Mouse (Mus musculus): ENCODE data around the gene Dlgap1.
"Not testable (repeated sequence)": the region's sequence is repeated elsewhere in the genome, so short reads cannot be mapped to it uniquely, and the experiment has no call there.

The Dlgap1 gene

DNA sequence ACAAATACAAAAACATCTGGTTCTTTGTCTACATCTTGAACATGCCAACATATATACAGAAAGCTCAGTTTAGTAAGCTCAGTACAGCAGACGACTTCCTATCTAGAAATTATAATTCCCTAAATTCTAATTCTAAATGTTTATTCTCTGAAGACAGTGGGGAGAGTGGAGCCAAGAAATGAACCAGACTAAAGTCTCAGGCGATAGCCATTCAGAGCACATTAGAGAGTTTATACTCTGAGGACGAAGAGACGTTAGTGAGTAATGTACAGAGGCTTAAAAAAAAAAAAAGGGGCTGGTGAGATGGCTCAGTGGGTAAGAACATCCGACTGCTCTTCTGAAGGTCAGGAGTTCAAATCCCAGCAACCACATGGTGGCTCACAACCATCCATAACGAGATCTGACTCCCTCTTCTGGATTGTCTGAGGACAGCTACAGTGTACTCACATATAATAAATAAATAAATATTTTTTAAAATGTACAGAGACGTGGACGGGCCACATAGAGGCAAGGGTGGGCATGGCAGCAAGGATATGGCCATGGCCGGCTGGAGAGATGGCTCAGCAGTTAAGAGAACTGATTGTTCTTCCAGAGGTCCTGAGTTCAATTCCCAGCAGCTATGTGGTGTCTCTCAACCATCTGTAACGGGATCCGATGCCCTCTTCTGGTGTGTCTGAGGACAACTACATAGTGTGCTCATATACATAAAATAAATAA is 858.7 kb downstream of the Dlgap1 start:
- DNase-seq: not testable (repeated sequence)

DNA sequence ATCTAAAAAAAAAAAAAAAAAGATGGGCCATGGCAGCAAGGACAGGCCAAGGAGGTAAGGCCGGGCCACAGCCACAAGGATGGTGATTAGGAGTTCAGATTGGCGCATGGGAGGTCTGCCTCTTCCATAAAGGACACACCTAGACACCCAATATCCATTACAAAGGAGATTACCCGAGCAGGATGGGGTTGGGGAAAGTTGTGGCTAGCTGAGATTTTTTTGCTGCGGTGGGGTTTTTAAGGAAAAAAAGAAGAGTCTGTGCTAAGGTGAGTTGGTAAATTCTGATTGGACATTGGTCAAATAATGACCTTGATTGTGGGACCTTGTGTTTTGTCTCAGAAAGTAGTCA is 859.3 kb downstream of the Dlgap1 start:
- no peak for DNase-seq

DNA sequence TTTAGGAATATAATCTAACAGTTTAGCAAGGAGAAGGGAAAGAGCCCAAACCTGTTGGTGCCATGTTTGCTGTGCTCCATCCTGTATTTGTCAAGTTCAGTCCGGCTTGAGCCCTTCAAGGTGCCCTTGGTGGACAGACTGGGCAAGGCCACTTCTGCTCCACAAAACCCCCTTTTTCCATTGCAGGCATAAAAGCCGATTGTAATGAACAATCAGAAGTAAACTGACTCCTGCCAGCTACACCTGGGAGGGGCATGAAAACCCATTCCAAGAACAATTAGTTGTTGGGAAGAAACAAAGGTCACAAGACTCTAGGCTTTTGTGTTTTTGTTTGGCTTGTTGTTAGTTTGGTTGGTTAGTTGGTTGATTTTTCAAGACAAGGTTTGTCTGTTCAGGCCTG is 859.7 kb downstream of the Dlgap1 start:
- no peak for DNase-seq

DNA sequence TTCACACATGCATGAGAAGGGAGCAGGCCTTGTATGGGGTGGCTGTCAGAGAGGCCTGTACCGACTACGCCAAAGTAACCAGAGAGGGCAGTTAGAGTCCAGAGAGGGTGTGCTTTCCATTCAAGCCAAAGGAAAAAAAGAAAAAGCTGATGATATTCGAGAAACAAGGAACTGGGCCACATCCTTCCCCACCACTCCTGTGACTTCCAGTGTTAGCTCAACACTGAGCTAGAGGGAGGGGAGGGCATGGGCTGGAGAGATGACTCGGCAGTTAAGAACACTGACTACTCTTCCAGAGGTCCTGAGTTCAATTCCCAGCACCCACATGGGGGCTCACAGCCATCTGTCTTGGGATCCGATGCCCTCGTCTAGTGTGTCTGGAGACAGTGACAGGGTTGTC is 860.3 kb downstream of the Dlgap1 start:
- no peak for DNase-seq

DNA sequence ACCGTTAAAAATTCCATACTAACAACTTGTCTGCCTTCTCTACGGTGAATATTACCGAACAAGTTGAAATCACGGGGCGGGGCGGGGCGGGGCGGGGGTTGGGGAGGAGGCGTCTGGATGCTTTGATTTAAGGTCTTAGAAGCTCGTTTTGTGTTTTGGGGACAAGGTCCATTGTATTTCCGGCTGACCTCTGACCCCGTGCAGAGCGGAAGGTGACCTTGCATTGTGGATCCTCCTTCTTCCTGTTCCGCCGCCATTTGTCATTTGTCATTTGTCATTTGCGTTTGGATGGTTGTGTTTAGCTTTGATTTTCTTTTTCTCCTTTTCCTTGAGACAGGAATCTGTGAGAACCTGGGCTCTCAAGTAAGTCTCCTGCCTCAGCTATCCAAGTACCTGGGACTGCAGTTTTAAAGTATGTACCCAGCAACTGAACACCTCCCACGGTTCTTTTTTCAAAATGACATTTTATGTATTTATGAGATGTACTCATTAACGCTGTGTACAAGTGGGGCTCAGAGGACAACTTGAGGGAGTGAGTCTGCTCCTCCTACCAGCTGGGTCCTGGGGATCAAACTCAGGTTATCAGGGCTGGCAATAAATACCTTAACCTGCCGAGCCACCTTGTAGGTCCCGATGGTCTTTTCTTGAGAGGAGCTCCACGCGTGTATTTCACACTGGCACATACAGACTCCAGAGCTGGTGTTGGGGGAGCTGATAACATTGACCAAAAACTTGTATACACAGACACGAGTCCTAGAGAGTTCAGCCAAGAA is 861.3 kb downstream of the Dlgap1 start:
- no peak for DNase-seq

DNA sequence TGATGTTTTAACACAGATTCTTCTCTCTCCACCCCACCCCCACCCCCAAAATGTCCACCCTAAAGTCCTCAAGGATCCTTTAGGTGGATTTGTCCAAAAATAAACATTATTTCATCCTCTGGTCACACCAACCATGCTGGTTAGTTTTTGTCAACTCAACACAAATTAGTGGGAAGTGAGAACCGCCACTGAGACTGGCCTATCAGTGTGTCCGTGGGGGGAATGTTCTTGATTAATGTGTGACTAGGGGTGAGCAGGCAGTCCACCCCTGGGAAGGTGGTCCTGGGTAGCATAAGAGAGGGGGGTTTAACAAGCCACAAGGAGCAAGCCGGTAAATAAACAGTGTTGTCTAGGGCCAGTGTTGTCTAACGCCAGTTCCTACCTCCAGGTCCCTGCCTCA is 862.7 kb downstream of the Dlgap1 start:
- no peak for DNase-seq

DNA sequence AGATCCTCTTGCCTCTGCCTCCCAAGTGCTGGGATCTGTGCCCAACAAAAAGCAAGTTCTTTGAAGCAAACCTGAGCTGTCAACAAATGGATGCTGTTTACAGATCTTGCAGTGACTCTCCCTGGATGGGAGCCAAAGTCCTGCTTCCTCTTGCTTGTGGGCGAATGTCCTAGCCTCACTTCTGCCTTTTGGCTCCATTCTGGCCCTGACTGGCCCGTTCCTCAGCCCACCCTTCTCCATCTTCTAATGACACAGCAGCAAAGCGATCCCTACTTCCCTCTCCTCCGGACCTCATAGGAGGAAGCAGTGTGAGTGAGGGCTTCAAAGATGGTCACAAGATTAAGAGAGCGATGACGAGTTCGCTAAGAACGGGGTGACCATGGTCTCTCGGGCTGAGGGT is 863.7 kb downstream of the Dlgap1 start:
- peak in 1 of 2 experiments; percentile 49 for DNase-seq

DNA sequence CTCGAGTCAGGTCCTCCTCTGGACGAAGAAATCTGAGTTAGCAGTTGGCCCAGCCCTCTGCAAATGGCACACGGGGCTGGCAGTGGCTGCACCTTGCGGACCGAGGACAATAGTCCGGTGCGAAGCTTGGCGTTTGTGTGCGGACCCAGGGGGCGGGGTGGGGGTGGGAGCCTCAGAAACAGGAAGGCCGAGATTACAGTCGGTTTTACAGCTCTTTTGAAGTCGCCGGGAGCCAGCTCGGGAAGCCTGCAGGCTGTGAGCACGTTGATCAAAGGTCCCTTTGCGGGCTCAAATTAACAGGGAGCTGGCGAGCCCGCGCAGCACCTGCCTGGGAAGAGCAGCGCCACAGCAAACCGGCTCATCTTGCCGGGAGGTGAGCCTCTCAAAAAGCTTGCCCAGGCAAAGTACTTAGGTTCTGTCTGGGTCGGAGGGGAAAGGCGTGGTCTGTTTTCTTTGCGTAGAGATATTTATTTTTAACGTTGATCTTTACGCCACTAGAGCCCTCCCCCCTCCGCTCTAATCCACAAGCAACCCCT is 865.6 kb downstream of the Dlgap1 start:
- peak; percentile 49 to 67 for DNase-seq

DNA sequence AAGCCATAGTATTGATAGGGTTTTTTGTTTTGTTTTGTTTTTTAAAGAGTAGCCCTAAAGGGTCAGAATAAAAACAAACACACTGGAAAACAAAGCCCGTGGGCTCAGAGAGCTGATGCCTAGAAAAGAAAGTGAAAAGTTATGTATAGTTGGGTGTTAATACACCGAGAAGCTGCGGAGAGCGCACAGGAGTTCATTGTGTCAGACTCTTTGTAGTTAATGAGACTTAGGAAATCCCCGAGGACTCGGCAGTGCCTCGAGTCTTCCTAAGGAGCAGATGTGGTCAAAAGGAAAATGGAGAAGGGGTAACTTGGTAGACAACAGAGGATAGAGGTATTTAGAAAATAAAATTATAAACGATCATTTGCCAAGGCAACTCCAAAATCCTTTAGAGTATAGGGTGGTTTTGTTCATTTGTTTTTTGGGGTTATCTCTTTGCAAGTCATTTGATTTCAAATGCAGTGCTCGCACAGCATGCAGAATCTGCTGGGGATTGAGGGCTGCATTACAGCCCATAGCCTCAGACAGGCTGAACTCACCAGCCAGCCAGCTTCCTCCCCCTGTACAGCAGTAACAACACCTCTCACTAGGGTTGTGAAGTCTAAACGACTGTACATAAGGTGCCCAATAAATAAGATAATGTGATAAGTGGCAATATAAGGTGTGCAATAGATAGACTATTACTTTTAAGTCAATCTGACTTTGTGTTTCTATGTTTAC is 866.4 kb downstream of the Dlgap1 start:
- DNase-seq: no peak

DNA sequence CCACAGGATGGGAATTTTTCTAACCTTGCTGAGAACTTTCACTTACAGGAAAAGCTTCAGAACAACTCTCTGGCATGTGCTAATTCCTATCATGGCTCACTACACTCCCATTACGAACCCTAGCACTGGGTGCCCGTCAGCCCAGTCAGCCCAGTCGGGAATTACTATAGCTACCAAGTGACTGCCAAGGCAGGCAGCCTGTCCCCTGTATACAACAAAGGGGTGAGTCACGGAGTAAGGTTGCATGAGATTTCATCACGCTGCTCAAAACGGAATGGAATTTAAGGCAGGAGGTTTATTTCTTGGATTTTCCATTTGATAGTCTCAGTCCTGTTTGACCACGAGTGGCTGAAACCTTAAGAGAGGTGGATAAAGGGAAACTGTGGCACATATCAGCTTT is 867.9 kb downstream of the Dlgap1 start:
- peak in 1 of 2 experiments; percentile 46 for DNase-seq

DNA sequence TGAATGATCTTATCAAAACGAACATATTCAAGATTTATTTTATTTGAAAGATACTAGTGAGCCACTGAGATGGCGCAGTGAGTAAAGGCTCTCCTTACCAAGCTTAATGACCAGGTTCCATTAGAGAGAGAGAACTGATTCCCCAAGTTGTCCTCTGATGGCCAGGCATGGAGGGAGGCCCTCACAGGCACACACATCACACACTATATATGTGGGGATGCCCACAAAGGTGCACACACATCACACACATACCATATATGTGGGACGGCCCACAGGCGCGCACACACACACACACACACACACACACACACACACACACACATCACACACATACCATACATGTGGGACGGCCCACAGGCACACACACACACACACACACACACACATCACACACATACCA is 868.6 kb downstream of the Dlgap1 start:
- DNase-seq: not testable (repeated sequence)

DNA sequence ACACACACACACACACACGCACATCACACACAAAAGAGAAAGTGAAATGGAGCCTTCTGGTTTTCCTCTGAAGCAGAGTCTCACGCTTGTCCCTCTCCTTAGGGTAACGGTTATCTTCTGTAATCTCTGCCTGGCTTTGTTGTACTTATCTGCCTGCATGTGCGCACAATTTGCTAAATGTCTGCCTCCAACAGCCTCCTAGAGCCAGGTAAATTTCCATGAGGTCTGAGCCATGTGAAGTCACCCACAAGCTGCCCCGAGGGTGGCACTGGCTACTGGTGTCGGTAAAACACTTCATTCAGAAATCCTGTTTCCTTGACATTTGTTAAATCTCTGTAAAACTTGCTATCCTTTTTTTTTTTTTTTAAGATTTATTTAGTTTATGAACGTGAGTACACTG is 869.2 kb downstream of the Dlgap1 start:
- no peak for DNase-seq

DNA sequence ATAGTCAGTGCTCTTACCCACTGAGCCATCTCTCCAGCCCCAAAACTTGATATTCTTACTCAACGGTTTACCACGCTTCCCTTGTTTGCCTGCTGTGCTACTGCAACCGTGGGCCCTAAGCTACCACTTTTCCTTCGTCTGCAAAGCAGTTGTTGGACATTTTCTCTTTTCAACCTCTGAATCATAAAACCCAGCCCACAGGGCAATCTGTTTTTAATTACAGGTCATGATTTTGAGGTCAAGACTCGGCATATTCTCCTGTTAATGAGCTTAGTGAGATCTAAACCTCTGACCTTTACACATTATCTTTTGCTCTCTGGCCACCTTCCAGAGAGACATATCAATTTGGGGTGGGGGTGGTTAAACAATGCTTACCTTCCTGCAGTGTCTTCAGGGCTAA is 869.7 kb downstream of the Dlgap1 start:
- DNase-seq: no peak

DNA sequence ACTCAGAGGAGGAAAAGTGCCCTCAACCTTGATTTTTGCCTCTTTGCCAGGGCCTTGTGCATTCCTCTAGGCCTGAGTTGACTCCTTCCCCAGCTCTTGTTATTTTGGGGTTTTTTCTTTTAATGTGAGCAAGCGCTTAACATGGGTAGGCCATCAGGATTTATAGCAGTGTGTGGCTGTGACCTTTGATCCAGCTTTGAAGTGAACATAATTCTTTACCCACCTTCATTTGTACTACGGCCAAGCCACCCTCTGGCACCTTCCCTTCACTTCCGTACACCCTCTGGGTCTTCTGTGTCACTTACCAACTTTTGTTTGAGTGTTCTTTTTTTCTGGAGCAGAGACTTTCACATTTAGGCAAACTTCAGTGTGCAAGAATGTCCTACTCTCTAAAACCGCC is 874.4 kb downstream of the Dlgap1 start:
- DNase-seq: no peak

DNA sequence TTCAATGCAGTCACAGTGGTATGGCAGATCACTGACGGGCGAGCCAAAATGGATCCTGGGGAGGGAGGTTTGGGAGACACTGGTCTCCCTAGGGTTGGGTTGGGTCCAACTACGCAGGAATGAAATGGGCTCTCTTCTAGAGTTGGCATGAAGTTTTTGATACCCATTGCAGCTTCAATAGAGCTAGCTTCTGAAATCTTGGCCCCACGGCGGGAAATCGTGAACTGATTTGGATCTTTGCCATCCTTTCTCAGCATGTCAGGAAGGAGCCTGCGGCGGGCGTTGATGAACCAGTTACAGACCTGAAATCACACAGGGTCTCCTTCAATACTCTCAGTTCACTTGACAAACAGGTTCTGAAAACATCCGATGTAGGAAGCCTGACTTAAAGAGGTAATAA is 876.1 kb downstream of the Dlgap1 start:
- peak; percentile 23 to 43 for DNase-seq

DNA sequence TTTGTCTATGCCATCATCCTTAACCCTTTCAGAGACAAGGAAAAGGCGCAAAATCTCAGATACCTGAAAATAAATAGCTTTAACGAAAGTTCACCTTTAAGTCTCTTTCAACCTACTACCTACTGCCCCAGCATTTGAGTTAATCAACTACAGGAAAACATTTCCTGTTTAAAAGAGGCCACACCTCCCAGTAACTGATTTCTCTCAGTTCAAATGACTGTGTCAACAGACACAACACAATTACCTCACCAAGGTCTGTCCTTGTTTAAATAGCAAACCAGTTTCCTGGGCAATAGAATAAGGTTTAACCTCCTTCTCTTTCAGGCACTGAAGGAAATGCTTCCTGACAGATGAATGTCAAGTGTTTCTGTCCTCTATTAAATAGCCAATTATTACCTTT is 876.7 kb downstream of the Dlgap1 start:
- DNase-seq: no peak

DNA sequence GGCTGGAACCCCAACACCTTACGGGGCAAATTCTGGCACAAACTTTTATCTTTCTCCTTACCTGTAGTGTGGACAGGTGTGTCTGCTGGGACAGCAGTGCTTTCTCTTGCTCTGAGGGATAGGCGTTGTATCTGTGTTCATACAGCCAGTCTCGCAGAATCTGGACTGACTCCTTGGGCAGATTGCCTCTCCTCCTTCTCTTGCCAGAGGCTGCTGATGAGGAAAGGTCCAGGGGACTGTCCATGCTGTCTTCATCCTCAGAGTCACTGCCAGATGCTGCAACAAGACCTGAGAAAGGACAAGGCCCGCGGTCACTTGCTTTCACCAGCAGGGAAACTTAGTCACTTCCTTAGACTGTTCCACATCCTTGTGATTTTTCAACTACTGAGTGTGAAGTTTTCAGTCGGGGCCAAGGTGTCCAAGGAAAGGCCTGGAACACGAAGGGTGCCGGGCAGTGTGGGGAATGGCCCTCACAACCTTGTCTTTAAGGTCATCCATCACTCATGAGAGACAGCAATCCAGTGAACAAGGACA is 877.3 kb downstream of the Dlgap1 start:
- no peak for DNase-seq

DNA sequence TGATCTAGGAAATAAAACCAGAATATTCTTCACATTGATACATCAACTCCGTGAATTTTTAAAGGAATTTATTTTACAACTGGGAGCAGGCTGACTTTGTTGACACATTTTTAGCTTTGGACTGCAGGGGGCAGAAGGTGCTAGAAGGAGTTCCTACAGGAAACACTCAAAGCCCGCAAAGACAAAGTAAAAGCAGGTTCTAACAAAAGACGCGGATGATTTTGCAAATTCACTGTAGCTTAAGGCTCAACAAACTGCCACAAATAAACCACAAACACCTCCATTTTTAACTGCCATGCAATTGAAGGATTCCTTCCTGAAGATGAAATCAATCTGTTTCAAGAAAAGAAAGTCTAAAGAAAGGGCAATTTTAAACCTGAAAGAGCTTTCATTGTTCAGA is 878.2 kb downstream of the Dlgap1 start:
- peak; percentile 62 to 74 for DNase-seq

DNA sequence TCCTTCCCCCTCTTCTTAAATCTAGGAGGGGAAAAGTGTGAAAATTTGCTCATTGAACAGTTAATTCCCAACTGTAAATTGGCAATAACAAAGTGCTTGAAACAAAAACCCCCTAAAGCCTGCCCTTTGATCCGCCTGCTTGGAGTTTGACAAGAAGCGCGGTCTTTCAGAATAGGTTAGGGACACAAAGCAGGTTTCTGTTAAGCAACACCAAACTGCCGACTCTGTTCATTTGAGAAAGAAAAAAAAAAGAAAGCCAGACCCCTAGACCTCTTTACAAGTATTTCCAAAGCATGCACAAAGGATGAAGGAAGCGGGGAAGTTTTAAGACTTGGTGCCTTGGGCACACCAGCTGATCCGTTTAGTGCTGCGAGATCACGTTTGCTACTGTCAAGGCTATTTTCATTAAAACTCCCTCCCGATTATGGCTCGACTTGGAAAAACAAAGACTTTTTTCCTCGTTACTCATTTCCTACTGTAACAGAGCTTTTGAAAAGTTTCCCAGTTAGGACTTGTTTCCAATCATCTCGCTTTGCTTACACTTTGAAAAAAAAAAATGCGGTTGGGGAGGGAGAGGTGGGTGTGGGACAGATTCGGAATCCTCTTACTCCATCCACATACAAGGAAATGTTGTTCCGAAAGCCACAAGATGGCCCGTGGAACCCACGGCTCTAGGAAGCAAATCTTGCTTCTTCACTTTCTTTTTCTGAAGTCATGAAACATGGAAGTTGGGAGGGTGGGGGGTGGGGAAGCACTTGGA is 879.1 kb downstream of the Dlgap1 start:
- DNase-seq: peak; percentile 28 to 43

DNA sequence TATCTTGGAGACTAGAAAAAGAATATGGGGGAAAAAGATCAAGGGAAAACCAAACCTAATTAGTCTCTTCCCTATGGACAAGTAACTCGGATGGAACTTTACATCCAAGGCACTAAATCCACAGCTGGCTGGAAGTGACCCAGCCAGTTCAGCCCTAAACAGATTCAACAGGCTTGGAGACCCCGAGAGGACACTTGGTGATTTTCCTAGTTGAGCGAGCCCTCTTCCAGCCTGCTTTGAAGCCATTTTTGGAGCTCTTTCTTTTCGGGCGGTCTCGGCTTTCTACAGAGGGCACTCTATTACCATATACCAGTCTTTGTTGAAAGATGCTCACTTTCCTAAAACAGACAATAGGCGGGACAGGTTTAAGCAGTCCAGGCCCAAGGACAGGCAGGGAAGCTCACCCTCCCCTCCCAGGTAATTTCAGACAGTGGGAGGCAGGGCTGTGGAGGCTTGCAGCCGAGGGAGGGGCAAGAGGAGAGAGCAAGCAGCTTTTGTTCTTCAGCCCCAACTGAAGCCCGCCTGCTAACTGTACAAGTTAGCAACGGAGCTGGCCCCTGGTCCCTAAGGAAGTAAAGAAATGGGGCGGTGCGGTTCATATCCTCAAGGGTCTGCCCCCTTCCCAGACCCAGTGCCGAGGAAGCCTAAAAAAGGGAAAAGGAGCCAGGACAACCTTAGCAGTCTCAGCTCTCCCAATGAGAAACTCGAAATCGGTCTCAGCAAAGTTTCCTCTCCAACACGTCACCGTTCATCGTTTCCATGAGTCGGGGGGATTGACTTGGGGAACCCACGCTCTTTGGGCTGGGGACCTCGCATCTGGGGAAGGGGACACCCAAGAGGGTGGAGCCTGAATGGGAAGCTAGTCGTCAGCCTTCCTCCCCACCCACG is 879.9 kb downstream of the Dlgap1 start:
- DNase-seq: peak; percentile 73 to 82

Data from kidney, postnatal 4 days (tissue).